Mouse (Mus musculus) hindbrain, embryonic 13.5 days (tissue): ENCODE measurements at regions not wholly inside any gene's neighbourhood (a gene's known extent, or its start where the extent isn't known, plus 50 kb on each side); places are given as distances from the start of the nearest gene placed in this dataset.

Source experiments
- ATAC-seq: fragments of 200-750 bp; cut with Nextera tagmentation; 2 replicates; pipeline ENCODE4 v1.8.0; 2017; ENCODE audit warnings: moderate TSS enrichment; ENCODE audit not compliant: low FRiP score
- H3K27ac ChIP-seq: fragments of 300-500 bp; sonication (generic); 2 replicates; pipeline ENCODE4 v1.5.1; 2015; ENCODE audit warnings: inconsistent platforms, mild to moderate bottlenecking, moderate library complexity
- H3K27me3 ChIP-seq: fragments of 300-500 bp; sonication (generic); 2 replicates; pipeline ENCODE4 v1.6.1; 2015; ENCODE audit warnings: mild to moderate bottlenecking, inconsistent platforms
- H3K36me3 ChIP-seq: fragments of 300-500 bp; sonication (generic); 2 replicates; pipeline ENCODE4 v1.6.1; 2015; ENCODE audit warnings: mild to moderate bottlenecking, inconsistent platforms
- H3K4me1 ChIP-seq: fragments of 300-500 bp; sonication (generic); replicated peaks from 2 replicates; pipeline ENCODE4 v1.6.1; 2015; ENCODE audit warnings: inconsistent platforms
- H3K4me2 ChIP-seq: fragments of 300-500 bp; sonication (generic); 2 replicates; pipeline ENCODE4 v1.6.1; 2015; ENCODE audit warnings: inconsistent platforms, mild to moderate bottlenecking, moderate library complexity
- H3K4me3 ChIP-seq: fragments of 300-500 bp; sonication (generic); 2 replicates; pipeline ENCODE4 v1.5.1; 2015; ENCODE audit warnings: mild to moderate bottlenecking, inconsistent platforms
- H3K9ac ChIP-seq: fragments of 300-500 bp; sonication (generic); 2 replicates; pipeline ENCODE4 v1.6.1; 2015; ENCODE audit warnings: mild to moderate bottlenecking, inconsistent platforms
- H3K9me3 ChIP-seq: fragments of 300-500 bp; sonication (generic); 2 replicates; pipeline ENCODE4 v1.6.1; 2016; ENCODE audit warnings: inconsistent platforms
- WGBS: fragments of 180-500 bp; shearing (Covaris S2); methylation state at CpG from one replicate; pipeline ENCODE4 v1.1.7; 2015; 5-methylcytosine and 5-hydroxymethylcytosine counted together

- no peak overlapping the region for H3K4me3 ChIP-seq
- H3K36me3 ChIP-seq = no peaks in the 10 kb centered on the region
- no peak overlapping the region for H3K9ac ChIP-seq
- H3K9me3 ChIP-seq = no peaks in the 10 kb centered on the region
- H3K4me2 ChIP-seq = no peak overlapping the region
- 93% methylated on average over 9 of the region's 9 CpGs for WGBS
- no peak overlapping the region for H3K27ac ChIP-seq
- no peaks in the 10 kb centered on the region for H3K4me1 ChIP-seq
- H3K27me3 ChIP-seq = no peaks in the 10 kb centered on the region
- no peak for ATAC-seq
These were observed 149.7 kb upstream of the Fbxo11 start for GRCm38 (mm10) chr17:88214746-88215145.

- peaks cover 9% of the 10 kb centered on the region for H3K9me3 ChIP-seq
- H3K4me2 ChIP-seq = no peak overlapping the region
- H3K9ac ChIP-seq = no peak overlapping the region
- ATAC-seq = no peak
- H3K4me1 ChIP-seq = no peaks in the 10 kb centered on the region
- H3K27ac ChIP-seq = no peak overlapping the region
- no peak overlapping the region for H3K4me3 ChIP-seq
- WGBS = 83% methylated on average over 5 of the region's 5 CpGs
- H3K36me3 ChIP-seq = no peaks in the 10 kb centered on the region
- no peaks in the 10 kb centered on the region for H3K27me3 ChIP-seq
These were observed 157.4 kb upstream of the Fbxo11 start for GRCm38 (mm10) chr17:88222379-88222955.

- no peak for ATAC-seq
- Histone ChIP-seq H3K27ac (no peak overlapping the region), H3K9ac (no peak overlapping the region), H3K36me3 (no peaks in the 10 kb centered on the region), H3K4me3 (no peak overlapping the region), H3K4me2 (no peak overlapping the region), H3K4me1 (no peaks in the 10 kb centered on the region), H3K27me3 (no peaks in the 10 kb centered on the region), H3K9me3 (peaks cover 4% of the 10 kb centered on the region; the same call in 1 of the 2 replicates)
- WGBS = 80% methylated on average over 8 of the region's 8 CpGs
These were observed 175.4 kb upstream of the Fbxo11 start for GRCm38 (mm10) chr17:88240476-88240875.

DNA sequence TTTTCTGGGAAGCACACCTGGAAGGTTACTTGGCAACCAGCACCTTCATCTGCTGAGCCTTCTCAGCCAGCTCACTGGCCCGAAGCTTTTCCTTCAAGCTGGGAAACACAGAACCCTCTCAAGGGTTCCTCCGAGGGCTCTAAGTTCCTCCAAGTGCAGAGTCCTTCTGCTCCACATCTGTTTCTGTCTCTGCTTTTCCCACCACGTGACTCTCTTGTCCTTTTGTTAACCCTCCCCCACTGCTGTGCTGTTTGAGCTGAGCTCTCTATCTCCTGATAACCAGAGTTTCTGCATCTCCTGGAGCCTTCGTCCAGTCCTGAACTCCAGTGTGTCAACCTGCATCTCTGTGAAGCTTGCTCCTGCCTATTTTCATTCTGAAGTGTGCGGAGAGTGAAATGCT is 183.5 kb upstream of the Fbxo11 start:
- no peak overlapping the region for H3K4me2 ChIP-seq
- peaks cover 8% of the 10 kb centered on the region; the same call in 1 of the 2 replicates for H3K4me1 ChIP-seq
- H3K9ac ChIP-seq = no peak overlapping the region
- no peak overlapping the region for H3K27ac ChIP-seq
- no peaks in the 10 kb centered on the region for H3K27me3 ChIP-seq
- H3K4me3 ChIP-seq = no peak overlapping the region
- WGBS = 74% methylated on average over 5 of the region's 5 CpGs
- no peaks in the 10 kb centered on the region for H3K9me3 ChIP-seq
- H3K36me3 ChIP-seq = no peaks in the 10 kb centered on the region
- ATAC-seq = no peak

GRCm38 (mm10) chr17:88251949-88252521 is 186.9 kb upstream of the Fbxo11 start:
- H3K36me3 ChIP-seq = no peaks in the 10 kb centered on the region

DNA sequence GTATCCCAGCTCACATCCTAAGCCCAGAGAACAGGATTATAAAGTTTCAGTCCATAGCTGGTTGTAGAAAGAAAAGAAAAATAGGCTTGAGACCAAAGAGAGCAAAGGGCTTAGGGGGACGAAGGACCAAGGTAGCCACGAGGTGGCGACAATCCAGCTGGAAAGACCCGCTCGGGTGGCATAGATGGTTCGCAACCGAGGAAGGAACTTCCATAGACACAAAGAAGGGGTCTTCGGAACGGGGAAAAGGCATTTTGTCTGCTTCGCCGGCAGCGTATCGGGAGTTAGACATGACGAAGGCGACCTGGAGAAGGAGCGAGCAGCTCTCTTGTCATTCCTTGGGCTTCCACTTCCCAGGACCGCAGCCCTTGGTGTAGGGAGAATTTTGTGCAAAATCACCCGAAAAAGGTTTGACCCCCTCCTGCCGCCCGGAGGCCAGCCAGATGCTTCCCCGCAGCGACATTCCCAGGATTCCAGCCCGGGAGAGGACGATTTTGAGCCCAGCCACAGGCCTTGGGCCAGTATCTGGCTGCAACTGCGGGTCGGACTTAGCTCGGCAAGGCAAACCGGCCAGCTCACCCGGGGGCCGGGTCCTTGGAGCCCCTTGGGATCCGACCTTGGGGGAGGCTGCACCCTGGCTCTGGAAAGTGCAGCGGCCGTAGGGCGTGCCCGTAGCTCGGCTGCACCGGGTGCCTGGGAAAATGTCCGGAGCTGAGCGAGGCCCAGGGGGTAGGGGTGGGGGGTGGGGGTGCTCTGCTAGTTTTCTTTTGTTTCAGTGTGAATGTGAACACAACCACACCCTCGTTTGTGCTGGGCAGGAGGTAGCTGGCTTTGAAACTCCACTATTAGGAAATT is 184.5 kb upstream of the Foxn2 start:
- Histone ChIP-seq H3K27ac (peak overlapping the region; percentile 98), H3K36me3 (no peaks in the 10 kb centered on the region), H3K27me3 (no peaks in the 10 kb centered on the region), H3K9me3 (no peaks in the 10 kb centered on the region), H3K9ac (peak overlapping the region; percentile 93), H3K4me3 (peak overlapping the region; percentile 68), H3K4me1 (peaks cover 24% of the 10 kb centered on the region), H3K4me2 (peak overlapping the region; percentile 90)
- WGBS = under 1% methylated on average over 40 of the region's 40 CpGs
- ATAC-seq = peak; percentile 83

More at GRCm38 (mm10) chr17:88251949-88252521, 186.9 kb upstream of the Fbxo11 start:
- Histone ChIP-seq H3K27ac (no peak overlapping the region), H3K4me1 (peaks cover 19% of the 10 kb centered on the region), H3K27me3 (no peaks in the 10 kb centered on the region), H3K9me3 (no peaks in the 10 kb centered on the region), H3K9ac (0 out of 2 replicates have a peak overlapping the region, but pooled peaks have one; percentile 20), H3K4me3 (no peak overlapping the region; the same call in 1 of the 2 replicates), H3K4me2 (peak overlapping the region; percentile 43)
- 15% methylated on average over 17 of the region's 17 CpGs for WGBS
- peak; percentile 37; the same call in 1 of the 2 replicates for ATAC-seq

GRCm38 (mm10) chr17:88256599-88257544 is 183.6 kb upstream of the Foxn2 start:
- peak; percentile 61 for ATAC-seq
- Histone ChIP-seq H3K27me3 (no peaks in the 10 kb centered on the region), H3K36me3 (no peaks in the 10 kb centered on the region), H3K9ac (peak overlapping the region; percentile 93), H3K4me3 (peak overlapping the region; percentile 68), H3K9me3 (no peaks in the 10 kb centered on the region), H3K4me1 (peaks cover 18% of the 10 kb centered on the region), H3K4me2 (peak overlapping the region; percentile 90), H3K27ac (peak overlapping the region; percentile 98)
- 2% methylated on average over 18 of the region's 18 CpGs for WGBS

GRCm38 (mm10) chr17:88258361-88258796 is 182.1 kb upstream of the Foxn2 start:
- no peak overlapping the region for H3K27ac ChIP-seq
- H3K9me3 ChIP-seq = no peaks in the 10 kb centered on the region
- ATAC-seq = no peak
- no peaks in the 10 kb centered on the region for H3K36me3 ChIP-seq
- no peak overlapping the region for H3K9ac ChIP-seq
- H3K4me3 ChIP-seq = no peak overlapping the region
- H3K4me2 ChIP-seq = no peak overlapping the region
- 82% methylated on average over 11 of the region's 11 CpGs for WGBS
- H3K4me1 ChIP-seq = peaks cover 16% of the 10 kb centered on the region
- no peaks in the 10 kb centered on the region for H3K27me3 ChIP-seq

DNA sequence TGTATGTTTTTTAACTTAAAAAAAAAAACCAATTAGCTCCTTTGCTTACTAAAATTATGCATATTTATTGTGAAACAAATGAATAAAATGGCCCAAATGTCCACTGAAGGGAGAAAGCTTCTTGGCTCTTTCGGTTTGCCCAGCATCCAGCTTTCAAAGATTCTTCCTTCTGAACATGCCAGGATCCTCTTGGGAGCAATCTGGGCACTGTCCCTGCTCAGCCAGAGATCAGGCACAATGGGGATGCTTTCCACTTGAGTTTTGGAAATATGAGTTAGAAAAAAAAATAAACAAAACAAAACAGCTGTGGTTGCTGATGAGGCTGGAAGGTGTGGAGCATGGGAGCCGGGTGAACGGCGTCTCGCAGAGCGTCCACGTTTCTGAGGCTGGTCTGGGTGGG is 180.3 kb upstream of the Foxn2 start:
- H3K4me2 ChIP-seq = no peak overlapping the region
- ATAC-seq = no peak
- H3K27ac ChIP-seq = no peak overlapping the region
- 90% methylated on average over 7 of the region's 7 CpGs for WGBS
- no peak overlapping the region for H3K9ac ChIP-seq
- no peaks in the 10 kb centered on the region for H3K36me3 ChIP-seq
- H3K4me3 ChIP-seq = no peak overlapping the region
- H3K9me3 ChIP-seq = no peaks in the 10 kb centered on the region
- no peaks in the 10 kb centered on the region for H3K27me3 ChIP-seq
- H3K4me1 ChIP-seq = peaks cover 16% of the 10 kb centered on the region

DNA sequence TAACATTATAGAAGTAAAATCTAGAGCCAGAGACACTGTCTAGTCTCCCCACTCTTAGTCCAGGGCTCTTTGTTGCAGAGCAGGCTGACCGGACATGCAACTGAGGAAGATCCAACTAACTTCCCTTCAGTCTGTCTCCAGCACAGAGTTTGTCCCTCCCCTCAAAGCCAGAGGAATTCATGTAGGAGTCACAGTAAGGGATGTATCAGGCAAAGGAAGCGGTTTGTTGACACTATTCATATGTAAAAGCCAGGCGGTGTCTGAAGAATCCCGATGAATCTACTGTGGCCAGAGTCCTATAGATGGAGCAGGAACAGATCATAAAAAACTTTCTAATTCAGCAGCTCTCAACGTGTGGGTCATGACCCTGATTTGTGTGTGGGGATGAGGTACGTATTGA is 179.7 kb upstream of the Foxn2 start:
- no peak overlapping the region for H3K9ac ChIP-seq
- 42% methylated on average over 6 of the region's 6 CpGs for WGBS
- peaks cover 12% of the 10 kb centered on the region for H3K4me1 ChIP-seq
- H3K27me3 ChIP-seq = no peaks in the 10 kb centered on the region
- no peak overlapping the region for H3K4me2 ChIP-seq
- no peaks in the 10 kb centered on the region for H3K36me3 ChIP-seq
- H3K9me3 ChIP-seq = no peaks in the 10 kb centered on the region
- no peak for ATAC-seq
- no peak overlapping the region for H3K27ac ChIP-seq
- H3K4me3 ChIP-seq = no peak overlapping the region

- WGBS = 23% methylated on average over 8 of the region's 8 CpGs
- no peaks in the 10 kb centered on the region for H3K9me3 ChIP-seq
- no peak for ATAC-seq
- H3K9ac ChIP-seq = no peak overlapping the region
- H3K4me2 ChIP-seq = no peak overlapping the region
- no peaks in the 10 kb centered on the region for H3K36me3 ChIP-seq
- H3K27ac ChIP-seq = no peak overlapping the region
- H3K27me3 ChIP-seq = no peaks in the 10 kb centered on the region
- H3K4me1 ChIP-seq = peaks cover 10% of the 10 kb centered on the region
- no peak overlapping the region for H3K4me3 ChIP-seq
These were observed 179.0 kb upstream of the Foxn2 start for GRCm38 (mm10) chr17:88261556-88261955.
